Mouse (Mus musculus) B cell, adult 2 months (primary cell): ENCODE measurements around the gene Angptl4.
"Not testable (repeated sequence)": the region's sequence is repeated elsewhere in the genome, so short reads cannot be mapped to it uniquely, and the experiment has no call there.

Experiments used
- DNase-seq, 2 experiments: peaks; one replicate each; pipeline ENCODE4 v3.0.0; 2022

The Angptl4 gene

GRCm38 (mm10) chr17:33754656-33755055 is 27.0 kb downstream of the Angptl4 start:
- DNase-seq: no peak

GRCm38 (mm10) chr17:33752297-33752696 is 29.3 kb downstream of the Angptl4 start:
- no peak for DNase-seq

DNA sequence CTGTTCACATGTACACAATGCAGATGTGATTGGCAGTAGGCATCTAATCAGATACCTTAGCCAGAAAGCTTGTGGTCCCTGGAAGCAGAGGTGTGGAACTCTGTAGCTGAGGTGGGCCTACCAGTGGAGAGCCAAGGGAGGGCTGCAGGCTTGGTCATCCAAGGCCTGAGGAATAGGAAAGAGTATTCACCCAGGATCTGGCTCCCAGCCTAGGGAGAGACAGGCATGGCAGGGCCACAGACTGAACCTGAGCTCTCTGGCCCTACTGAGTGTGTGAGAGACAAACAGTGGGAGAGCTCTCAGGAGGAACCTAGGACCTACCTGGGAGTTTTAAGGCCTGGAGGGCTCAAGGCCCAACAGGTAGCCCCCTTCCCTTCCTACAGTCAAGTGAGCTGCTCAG is 30.4 kb downstream of the Angptl4 start:
- no peak for DNase-seq

GRCm38 (mm10) chr17:33749451-33749850 is 32.2 kb downstream of the Angptl4 start:
- DNase-seq: no peak

GRCm38 (mm10) chr17:33746011-33746410 is 35.6 kb downstream of the Angptl4 start:
- DNase-seq: no peak

DNA sequence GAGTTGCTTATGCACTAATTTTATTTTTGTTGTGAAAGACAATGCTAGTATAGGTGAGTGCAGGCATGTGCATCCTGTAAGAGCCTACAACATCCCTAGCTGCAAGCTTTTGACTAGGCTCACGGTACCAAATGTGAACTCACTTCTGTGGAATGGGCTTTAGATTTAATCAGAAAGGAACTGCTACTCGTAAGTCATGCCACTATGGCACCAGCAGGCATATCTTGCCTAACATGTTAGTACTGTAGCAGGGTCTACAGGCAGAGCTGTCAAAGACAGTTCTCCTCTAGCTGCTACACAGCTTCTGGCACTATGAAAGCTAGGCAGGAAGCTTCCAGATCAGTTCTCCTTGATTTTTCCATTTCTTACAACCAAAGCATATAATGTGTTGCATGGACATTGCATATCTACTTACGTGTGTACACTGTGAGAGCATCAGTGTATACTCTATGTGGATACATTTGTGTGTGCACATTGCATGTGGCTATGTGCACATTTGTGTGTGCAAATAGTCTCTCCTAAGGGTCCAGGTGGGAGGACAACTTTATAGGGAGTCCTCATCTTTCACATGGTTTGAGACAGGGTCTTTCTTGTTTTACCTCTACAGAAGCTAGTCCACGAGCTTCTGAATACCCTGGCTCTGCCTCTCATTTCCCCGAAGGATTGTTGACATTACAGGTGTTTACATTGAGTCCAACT is 36.8 kb downstream of the Angptl4 start:
- DNase-seq: no peak

GRCm38 (mm10) chr17:33742420-33742819 is 39.2 kb downstream of the Angptl4 start:
- no peak for DNase-seq

DNA sequence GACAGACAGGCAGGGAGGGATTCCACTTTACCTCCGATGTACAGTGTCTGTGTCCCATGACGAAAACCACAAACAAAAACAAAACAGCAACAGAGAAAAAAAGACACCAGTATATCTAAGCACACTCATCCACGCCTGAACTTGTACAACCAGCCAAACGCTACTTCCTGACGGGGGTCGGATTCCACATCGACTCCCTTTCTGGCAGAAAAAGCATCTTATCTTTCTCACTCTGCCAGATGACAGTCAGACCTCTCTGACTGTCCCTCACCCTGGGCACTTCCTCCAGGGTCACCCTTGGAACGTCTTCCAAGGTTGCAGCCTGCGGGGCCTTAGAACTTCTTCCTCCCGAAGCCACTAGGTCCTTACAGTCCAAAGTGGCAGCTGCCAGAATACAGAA is 48.1 kb downstream of the Angptl4 start:
- DNase-seq: not testable (repeated sequence)

- not testable (repeated sequence) for DNase-seq
Measured at GRCm38 (mm10) chr17:33732556-33733083, 49.0 kb downstream of the Angptl4 start.

DNA sequence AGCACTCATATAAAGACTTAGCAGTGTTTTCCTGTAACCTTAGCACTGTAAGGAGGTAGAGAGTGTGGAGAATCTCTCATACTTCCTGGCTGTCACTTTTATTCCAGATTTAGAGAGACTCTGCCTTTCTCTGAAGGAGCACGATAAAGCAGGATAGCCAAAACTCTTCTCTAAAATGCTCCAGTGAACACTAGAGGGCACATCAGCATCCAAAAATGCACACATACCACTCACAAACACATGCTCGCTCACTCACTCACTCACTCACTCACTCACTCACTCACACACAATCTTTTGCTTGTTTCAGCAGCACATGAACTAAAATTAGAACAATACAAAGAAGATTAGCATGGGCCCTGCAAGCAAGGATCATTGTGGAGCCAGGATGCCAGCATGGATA is 52.4 kb downstream of the Angptl4 start:
- DNase-seq: no peak

- DNase-seq: no peak
Measured at GRCm38 (mm10) chr17:33728396-33728795, 53.2 kb downstream of the Angptl4 start.
